Mouse (Mus musculus) c-Kit-positive CD71-positive TER-119-negative erythroid progenitor cells, embryonic 14.5 days (primary cell): ENCODE measurements around the gene Zfand5.
A peak's percentile ranks its signal among the peaks of the same experiment; 100 is the strongest.
"Not testable (repeated sequence)": the region's sequence is repeated elsewhere in the genome, so short reads cannot be mapped to it uniquely, and the experiment has no call there.

Experiments
- DNase-seq: peaks from one replicate; pipeline ENCODE4 v3.0.0-alpha.2; 2013; ENCODE audit warnings: low read depth

Zfand5 gene

DNA sequence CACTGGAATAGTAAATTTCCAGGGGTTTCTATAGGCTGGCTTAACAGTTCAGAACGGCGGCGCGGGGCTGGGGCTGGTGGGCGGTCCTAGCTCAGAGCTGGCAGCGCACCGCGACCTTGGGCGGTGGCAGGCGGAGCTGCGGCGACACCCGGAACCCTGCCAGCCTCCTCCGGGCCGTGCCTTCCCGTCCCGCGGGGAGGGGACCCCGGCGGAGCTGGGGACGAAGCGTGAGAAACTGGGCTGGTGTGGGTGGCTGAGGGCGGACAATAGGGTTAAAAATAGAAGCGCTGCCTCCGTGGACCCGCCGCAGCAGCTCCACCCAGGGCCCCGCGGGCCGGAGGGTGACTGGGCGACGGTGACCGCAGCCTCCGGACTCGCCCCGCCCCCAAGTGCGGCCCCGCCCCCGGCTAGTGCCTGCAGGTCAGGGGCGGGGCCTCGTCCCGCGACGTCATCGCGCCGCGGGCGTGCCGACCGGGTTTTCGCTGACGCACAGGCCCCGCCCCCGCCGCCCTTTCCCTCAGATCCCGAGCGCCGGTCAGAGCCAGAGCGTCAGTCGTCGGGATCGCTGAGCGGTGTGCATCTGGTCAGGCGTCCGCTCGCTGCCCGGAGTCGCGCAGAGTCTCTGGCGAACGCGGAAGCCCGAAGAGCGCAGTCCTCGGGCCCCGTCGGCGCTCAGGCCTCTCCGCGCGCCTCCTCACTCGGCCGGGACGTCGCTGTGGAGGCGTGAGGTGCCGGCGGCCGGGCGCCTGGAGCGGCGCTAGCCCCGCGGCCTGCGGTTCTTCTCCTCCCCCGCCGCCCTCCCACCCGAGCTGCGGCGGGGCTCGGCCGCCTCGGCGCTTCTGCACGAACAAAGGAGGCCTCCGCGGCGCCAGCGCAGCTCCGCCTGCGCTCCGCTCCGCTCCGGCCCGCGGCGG lies at the start of gene Zfand5:
Gene Zfand5, plus strand, starts transcription at position 538 of the 914 bp plus-strand sequence.
- peak; percentile 80 for DNase-seq

DNA sequence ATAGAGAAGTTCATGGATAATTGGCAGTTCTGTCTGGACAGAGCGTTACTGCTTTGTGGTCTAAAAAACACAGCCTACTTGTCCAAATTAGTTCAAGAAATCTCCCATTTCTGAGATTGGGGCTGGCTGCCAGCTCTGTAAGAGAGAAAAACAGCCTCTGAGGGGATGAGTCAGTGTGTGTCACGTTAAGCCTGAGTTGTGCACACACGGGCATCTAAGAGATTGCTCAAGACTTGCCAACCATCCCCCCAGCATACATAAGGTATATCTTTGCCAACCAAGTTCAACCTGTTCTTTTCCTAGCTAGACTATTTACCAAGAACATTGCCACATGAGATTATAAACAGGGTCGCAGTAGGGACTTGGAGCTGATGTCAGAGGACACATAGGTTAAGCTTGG lies 44.9 kb upstream of the Zfand5 start:
- DNase-seq: no peak

DNA sequence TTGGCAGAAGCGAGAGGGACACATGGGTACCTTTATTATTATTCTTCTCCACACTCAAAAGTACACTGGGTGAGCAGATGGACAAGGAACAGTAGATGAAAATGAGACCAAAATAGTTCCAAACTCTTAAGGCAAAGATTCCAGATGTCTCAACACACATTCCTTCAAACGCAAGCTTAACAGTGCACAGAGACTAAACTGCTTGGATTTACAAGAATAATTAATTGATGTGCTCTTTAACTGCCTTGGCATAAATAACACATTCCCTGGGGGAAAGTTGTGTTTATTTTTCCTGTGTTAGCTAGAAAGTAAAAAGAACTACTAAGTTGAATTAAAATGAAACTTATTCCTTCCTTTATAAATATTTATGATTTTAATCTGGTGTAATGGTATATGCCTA lies 44.3 kb upstream of the Zfand5 start:
- no peak for DNase-seq

GRCm38 (mm10) chr19:21248730-21249129 lies 23.3 kb upstream of the Zfand5 start:
- DNase-seq: not testable (repeated sequence)

- DNase-seq: no peak
Measured at GRCm38 (mm10) chr19:21253846-21254245, 18.2 kb upstream of the Zfand5 start.

GRCm38 (mm10) chr19:21255920-21256319 lies 16.2 kb upstream of the Zfand5 start:
- no peak for DNase-seq

- no peak for DNase-seq
Measured at GRCm38 (mm10) chr19:21259453-21259852, 12.6 kb upstream of the Zfand5 start.

DNA sequence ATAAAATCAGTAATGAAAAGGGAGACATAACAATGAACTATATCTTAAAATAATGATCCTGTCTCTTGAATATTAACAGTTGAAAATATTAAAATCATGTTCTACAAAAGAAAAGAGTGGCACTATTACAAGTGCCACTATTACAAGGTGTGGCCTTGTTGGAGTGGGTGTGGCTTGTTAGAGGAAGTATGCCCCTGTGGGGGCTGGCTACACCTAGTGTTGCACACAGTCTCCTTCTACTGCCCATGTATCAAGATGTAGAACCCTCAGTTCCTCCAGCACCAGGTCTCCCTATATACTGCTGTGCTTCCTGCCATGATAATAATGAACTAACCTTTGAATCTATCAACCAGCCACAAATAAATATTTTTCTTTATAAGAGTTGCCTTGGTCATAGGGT lies 11.8 kb upstream of the Zfand5 start:
- no peak for DNase-seq

DNA sequence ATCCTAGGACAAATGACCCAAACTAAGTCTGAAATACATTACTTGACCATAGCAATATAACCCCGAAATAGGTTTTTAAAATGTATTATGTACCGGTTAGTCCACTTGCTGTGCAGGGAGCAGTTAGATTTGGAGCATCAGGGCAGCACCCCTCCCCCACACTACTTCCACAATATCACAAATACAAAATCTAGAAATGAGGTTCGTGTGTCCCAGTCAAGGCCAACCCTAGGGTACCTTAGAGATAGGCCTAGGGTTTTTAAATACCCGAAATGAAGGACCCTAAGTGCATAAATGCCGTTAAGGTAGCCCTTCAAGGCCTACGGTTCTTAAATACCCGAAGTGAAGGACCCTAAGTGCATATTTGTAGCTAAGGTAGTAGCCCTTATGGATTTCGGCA lies 892 bp upstream of the Zfand5 start:
- DNase-seq: peak; percentile 19

- DNase-seq: peak; percentile 40
Measured at GRCm38 (mm10) chr19:21272655-21273284, 692 bp downstream of the Zfand5 start.

DNA sequence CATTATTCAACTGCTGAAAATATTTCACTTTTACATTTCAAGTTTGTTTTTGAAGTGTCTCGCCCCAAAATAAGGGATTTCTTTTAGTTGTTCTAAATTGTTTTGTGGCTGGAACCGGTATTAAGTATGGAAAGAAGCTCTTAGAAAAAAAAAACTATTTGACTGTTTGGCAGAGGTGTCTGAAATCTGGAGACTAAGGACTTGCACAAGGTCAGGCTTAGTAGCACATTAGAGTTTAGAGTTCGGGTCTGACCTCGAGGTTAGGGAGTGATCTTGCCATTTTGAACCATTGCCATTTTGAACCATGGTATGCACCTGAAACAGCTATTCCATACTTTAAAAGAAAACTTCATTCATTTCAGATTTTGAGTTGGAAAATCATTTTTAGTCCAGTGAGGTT lies 1.4 kb downstream of the Zfand5 start:
- DNase-seq: peak; percentile 17

- peak; percentile 51 for DNase-seq
Measured at GRCm38 (mm10) chr19:21274181-21274591, 2.1 kb downstream of the Zfand5 start.

DNA sequence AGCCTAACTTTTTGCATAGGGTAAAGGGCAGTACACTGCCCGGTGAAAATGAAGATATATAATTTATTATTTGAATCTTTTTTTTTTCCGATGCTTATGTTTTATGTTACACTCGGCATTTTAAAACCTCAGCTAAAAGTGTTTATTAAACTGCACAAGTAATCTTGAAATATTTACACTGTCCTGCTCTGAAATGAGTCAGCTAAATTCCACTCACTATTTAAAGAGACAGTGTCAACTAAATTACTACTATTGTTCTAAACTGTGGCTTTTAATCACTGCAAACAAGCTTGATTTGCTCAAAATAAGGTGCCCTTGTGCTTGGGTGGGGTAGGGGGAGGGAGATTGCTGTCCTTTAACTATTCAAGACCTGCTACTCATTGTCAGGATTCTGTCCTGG lies 2.6 kb downstream of the Zfand5 start:
- DNase-seq: peak; percentile 14

GRCm38 (mm10) chr19:21276317-21276716 lies 4.2 kb downstream of the Zfand5 start:
- DNase-seq: no peak

GRCm38 (mm10) chr19:21286421-21287097 lies 14.5 kb downstream of the Zfand5 start:
- no peak for DNase-seq

GRCm38 (mm10) chr19:21297411-21297810 lies 25.3 kb downstream of the Zfand5 start:
- no peak for DNase-seq

DNA sequence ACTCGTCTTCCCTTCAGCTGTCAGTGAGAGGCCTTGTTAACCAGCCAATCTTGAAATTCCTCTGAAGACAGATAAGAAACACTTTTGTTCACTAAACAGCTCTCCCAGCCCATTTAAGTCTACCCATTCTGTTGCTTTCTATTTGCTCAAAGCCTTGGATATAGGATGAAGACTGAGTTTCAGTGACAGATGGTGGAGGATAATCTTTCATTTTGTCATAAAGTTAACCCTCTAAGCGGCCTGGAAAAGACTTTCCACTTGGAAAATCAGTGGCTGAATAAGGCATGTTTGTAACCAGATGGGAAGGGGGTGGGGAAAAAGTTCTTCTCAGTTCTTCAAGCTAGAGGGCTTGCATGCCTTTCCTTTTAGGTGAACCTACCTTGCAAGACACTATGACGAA lies 29.7 kb downstream of the Zfand5 start:
- no peak for DNase-seq

- no peak for DNase-seq
Measured at GRCm38 (mm10) chr19:21307755-21308154, 35.7 kb downstream of the Zfand5 start.

- not testable (repeated sequence) for DNase-seq
Measured at GRCm38 (mm10) chr19:21310364-21310763, 38.3 kb downstream of the Zfand5 start.

DNA sequence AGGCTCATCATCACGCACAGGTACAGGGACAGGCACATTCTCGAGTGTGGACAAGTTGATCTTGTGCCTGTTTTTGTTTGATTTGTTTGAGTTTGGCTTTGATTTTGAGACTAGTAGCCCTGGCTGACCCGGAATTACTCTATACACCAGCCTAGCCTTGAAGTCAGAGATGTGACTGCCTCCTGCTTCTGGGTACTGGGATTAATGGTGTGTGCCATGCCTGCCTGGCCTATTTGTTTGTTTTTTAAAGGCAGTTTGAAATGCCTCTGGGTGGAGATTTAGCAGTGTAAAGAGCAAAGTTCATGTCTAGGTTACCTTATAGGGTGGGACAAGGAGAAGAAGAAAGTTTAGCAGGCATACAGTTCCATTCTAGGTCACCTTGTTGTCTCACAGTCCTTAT lies 43.6 kb downstream of the Zfand5 start:
- DNase-seq: no peak

GRCm38 (mm10) chr19:21319618-21320017 lies 47.5 kb downstream of the Zfand5 start:
- DNase-seq: no peak

- DNase-seq: no peak
Measured at GRCm38 (mm10) chr19:21325333-21325732, 53.3 kb downstream of the Zfand5 start.

DNA sequence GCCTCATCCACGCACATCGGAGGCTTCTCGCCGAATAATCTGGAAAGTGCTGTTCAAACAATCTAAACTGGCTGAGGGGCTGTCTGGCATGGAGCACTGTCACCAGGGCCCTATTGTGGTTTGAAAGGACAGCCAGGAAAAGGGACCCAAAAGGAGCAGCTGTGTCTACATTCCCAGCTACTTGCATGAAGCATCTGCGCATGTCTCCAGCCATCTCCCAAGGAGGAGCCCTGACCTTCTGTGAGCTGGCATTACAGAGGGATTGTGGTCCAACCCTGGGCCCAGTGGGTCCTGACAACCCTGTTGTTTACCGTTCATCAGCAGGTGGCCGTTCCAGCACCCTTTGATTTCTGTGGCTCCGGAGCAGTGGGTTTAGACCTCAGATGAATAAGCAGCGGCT lies 56.9 kb downstream of the Zfand5 start:
- DNase-seq: no peak
